Mouse (Mus musculus) embryonic facial prominence, embryonic 12.5 days (tissue): ENCODE data around the gene Sipa1l3. TPM values are rescaled to one million over a fixed set of nuclear protein-coding genes. Genes with fewer than 3 reads are reported as not detected.

ENCODE experiments used
- ATAC-seq: fragments of 200-750 bp; cut with Nextera tagmentation; 2 replicates; pipeline ENCODE4 v1.8.0; 2017; ENCODE audit not compliant: insufficient number of reproducible peaks, insufficient read depth, low FRiP score, low TSS enrichment
- H3K27ac ChIP-seq: fragments of 300-500 bp; sonication (generic); 2 replicates; pipeline ENCODE4 v1.5.1; 2016; ENCODE audit warnings: mild to moderate bottlenecking
- H3K27me3 ChIP-seq: fragments of 300-500 bp; sonication (generic); 2 replicates; pipeline ENCODE4 v1.6.1; 2016; ENCODE audit warnings: mild to moderate bottlenecking, moderate library complexity
- H3K36me3 ChIP-seq: fragments of 300-500 bp; sonication (generic); 2 replicates; pipeline ENCODE4 v1.6.1; 2016; ENCODE audit warnings: mild to moderate bottlenecking
- H3K4me1 ChIP-seq: fragments of 300-500 bp; sonication (generic); 2 replicates; pipeline ENCODE4 v1.6.1; 2016
- H3K4me2 ChIP-seq: fragments of 300-500 bp; sonication (generic); replicated peaks from 2 replicates; pipeline ENCODE4 v1.6.1; 2016; ENCODE audit warnings: mild to moderate bottlenecking, moderate library complexity
- H3K4me3 ChIP-seq: fragments of 300-500 bp; sonication (generic); 2 replicates; pipeline ENCODE4 v1.5.1; 2016; ENCODE audit warnings: mild to moderate bottlenecking
- H3K9ac ChIP-seq: fragments of 300-500 bp; sonication (generic); 2 replicates; pipeline ENCODE4 v1.6.1; 2016; ENCODE audit warnings: mild to moderate bottlenecking, moderate library complexity
- H3K9me3 ChIP-seq: fragments of 300-500 bp; sonication (generic); 2 replicates; pipeline ENCODE4 v1.6.1; 2016; ENCODE audit warnings: mild to moderate bottlenecking, moderate library complexity
- WGBS: fragments of 180-500 bp; shearing (Covaris S2); methylation state at CpG from one replicate; pipeline ENCODE4 v1.1.7; 2016; 5-methylcytosine and 5-hydroxymethylcytosine counted together
- polyA plus RNA-seq: library from polyadenylated mRNA; unstranded; fragments of >200 nt; fragmentation: Nextera tagmentation; extraction: Ambion mirVana; gene quantifications from 2 replicates; pipeline ENCODE4 v1.2.1, GENCODE M21; 2016

Sipa1l3 gene
- polyA plus RNA-seq, 1 experiment from 2014 or later, result 16.3 TPM

DNA sequence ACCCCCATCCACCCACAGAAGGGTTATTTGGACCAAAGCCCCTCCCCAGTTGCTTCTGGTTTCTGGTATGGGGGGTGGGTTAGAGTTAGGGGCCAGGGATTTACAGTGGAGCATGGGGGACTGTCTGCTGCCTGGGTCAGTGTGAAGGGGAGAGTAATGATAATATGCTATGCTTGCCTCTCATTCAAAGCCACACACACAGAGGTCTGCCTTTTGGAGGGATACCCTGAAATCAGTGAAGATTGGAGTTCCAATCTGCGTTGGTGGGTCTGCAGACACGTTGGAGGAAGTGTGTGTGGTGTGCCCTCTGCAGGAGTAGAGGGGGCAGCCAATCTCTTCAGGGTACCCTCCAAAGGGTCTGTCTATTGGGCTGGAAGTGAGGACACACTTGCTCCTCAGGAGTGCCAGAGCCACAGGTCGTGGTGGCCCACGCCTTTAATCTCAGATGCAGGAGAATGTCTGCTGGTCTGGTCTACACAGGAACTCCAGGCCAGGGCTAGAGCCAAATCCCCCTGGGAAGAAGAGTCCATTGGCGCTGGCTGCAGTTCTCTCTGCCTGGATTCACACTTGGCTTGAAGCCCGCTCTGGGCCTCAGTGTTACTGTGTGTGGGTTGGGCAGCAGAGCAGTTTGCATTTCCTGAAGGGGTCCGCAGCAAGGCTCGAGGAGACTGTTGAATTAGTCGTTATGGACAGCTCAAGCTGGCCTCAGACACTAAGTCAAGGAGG lies 213.0 kb downstream of the Sipa1l3 start:
- ATAC-seq, result no peak
- H3K36me3 ChIP-seq, result no peaks in the 10 kb centered on the region
- H3K4me1 ChIP-seq, result peaks cover 53% of the 10 kb centered on the region
- H3K4me3 ChIP-seq, result peak overlapping the region; percentile 59
- H3K4me2 ChIP-seq, result peak overlapping the region; percentile 96
- peak overlapping the region; percentile 66 for H3K9ac ChIP-seq
- peaks cover 21% of the 10 kb centered on the region; the same call in 1 of the 2 replicates for H3K27me3 ChIP-seq
- H3K27ac ChIP-seq, result peak overlapping the region; percentile 60; the same call in 1 of the 2 replicates
- 16% methylated on average over 9 of the region's 9 CpGs for WGBS
- no peaks in the 10 kb centered on the region for H3K9me3 ChIP-seq

DNA sequence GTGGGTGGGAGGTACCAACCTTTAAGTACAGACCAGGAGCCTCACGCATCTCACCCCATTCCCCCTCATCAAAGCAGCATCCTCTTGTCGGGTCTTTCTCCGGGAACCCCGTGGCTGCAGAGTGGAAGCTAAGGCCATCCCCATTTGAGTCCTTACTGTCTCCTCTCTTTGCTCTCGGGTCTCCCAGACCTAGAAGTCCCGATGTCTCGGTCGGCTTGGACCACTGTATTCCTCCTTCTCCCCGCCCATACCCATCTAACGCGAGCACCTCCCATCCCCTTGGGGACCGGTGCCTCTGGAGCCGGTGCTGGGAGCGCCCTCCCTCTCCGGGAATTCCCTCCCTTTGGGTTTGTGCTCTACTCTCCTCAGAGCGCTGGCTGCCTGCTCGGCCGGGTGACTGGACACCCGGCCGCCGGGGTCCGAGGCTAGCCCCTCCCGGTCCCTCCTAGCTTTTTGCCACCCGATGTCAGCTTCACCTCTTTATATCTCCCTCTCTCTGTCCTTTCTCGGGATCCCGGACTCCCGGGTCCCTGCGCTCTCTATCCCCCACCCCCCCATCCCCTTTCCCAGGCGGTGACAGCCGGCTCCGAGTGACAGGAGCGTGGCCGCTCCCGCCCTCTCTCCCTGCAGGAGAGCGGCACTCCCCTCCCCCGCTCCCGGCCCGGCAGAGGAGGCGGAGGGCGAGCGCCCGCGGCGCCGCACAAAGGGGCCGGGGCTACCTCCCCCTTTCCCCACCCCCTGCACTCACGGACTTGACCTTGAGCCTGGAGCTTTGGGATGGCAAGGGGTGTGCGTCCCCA lies 213.8 kb downstream of the Sipa1l3 start:
- Histone ChIP-seq H3K9ac (peak overlapping the region; percentile 66), H3K4me1 (peaks cover 51% of the 10 kb centered on the region), H3K27me3 (peaks cover 21% of the 10 kb centered on the region; the same call in 1 of the 2 replicates), H3K36me3 (no peaks in the 10 kb centered on the region), H3K9me3 (no peaks in the 10 kb centered on the region), H3K4me3 (peak overlapping the region; percentile 59), H3K4me2 (peak overlapping the region; percentile 96), H3K27ac (peak overlapping the region; percentile 60; the same call in 1 of the 2 replicates)
- under 1% methylated on average over 44 of the region's 48 CpGs for WGBS
- no peak for ATAC-seq

- Histone ChIP-seq H3K36me3 (no peaks in the 10 kb centered on the region), H3K9ac (peak within 1 kb of the TSS; percentile 66), H3K27me3 (peaks cover 21% of the 10 kb centered on the region; the same call in 1 of the 2 replicates), H3K9me3 (no peaks in the 10 kb centered on the region), H3K4me1 (peaks cover 43% of the 10 kb centered on the region), H3K27ac (peak within 1 kb of the TSS; percentile 60), H3K4me3 (peak within 1 kb of the TSS; percentile 59), H3K4me2 (peak within 1 kb of the TSS; percentile 96)
- ATAC-seq, result peak; percentile 81
- 1% methylated on average over 66 of the region's 67 CpGs for WGBS
These were observed 214.5 kb downstream of the Sipa1l3 start, which contains the start of gene Dpf1 for GRCm38 (mm10) chr7:29303738-29304462. Gene Dpf1 (plus strand): TSS chr7:29303951.

DNA sequence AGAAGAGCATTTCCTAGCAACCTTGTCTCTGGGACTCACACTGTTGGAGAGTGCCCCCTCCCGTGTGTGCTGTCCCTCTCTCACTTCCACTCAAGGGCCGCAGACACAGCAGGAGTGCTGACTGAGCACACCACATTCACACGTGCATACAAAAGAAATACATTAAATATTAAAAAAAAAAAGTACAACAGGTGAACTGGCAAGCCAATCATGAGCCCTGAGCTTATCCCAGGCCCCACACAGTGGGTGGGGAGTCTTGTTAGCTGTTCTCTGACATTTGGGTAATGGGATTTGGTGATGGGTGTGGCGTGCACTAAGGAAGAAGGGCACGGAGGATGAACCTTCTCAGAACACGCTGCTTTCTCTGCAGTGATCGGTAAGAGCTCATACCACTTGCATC lies 215.8 kb downstream of the Sipa1l3 start:
- no peak overlapping the region for H3K4me2 ChIP-seq
- H3K27me3 ChIP-seq, result peaks cover 21% of the 10 kb centered on the region; the same call in 1 of the 2 replicates
- no peaks in the 10 kb centered on the region for H3K9me3 ChIP-seq
- H3K4me3 ChIP-seq, result no peak overlapping the region
- no peak for ATAC-seq
- H3K36me3 ChIP-seq, result no peaks in the 10 kb centered on the region
- peaks cover 33% of the 10 kb centered on the region for H3K4me1 ChIP-seq
- WGBS, result 72% methylated on average over 7 of the region's 7 CpGs
- H3K27ac ChIP-seq, result no peak overlapping the region
- no peak overlapping the region for H3K9ac ChIP-seq

DNA sequence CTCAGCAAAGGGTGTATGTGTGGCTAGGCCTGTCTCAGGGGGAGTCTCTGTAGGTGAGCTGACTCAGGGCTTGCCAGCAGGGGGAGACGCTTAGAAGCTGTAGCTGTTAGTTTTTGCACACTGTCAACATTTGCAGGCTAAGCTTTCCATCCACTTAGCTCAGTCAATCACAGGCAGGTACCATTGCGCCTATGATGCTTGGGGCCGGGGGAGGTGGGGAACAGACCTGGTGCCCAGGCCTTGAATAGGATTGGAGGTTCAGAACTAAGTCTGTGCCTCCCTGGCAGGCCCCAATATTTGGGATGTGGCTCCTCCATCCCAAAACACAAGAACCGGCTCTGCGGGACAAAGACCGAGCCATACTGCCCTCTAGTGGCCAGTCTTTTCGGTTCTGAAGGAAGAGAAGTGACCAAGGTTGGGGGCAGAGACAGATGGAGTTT lies 217.3 kb downstream of the Sipa1l3 start:
- no peak for ATAC-seq
- no peaks in the 10 kb centered on the region for H3K36me3 ChIP-seq
- no peak overlapping the region for H3K27ac ChIP-seq
- peaks cover 24% of the 10 kb centered on the region for H3K4me1 ChIP-seq
- H3K27me3 ChIP-seq, result peaks cover 18% of the 10 kb centered on the region; the same call in 1 of the 2 replicates
- WGBS, result 1% methylated on average over 7 of the region's 7 CpGs
- H3K4me2 ChIP-seq, result peak overlapping the region; percentile 31; the same call in 1 of the 2 replicates
- no peak overlapping the region for H3K4me3 ChIP-seq
- no peaks in the 10 kb centered on the region for H3K9me3 ChIP-seq
- H3K9ac ChIP-seq, result no peak overlapping the region

GRCm38 (mm10) chr7:29296998-29297397 lies 221.4 kb downstream of the Sipa1l3 start:
- no peak overlapping the region for H3K9ac ChIP-seq
- H3K36me3 ChIP-seq, result no peaks in the 10 kb centered on the region
- 14% methylated on average over 10 of the region's 10 CpGs for WGBS
- H3K4me1 ChIP-seq, result peaks cover 19% of the 10 kb centered on the region
- H3K9me3 ChIP-seq, result no peaks in the 10 kb centered on the region
- H3K4me2 ChIP-seq, result no peak overlapping the region
- no peak for ATAC-seq
- H3K27me3 ChIP-seq, result no peaks in the 10 kb centered on the region
- H3K4me3 ChIP-seq, result no peak overlapping the region
- H3K27ac ChIP-seq, result no peak overlapping the region

GRCm38 (mm10) chr7:29295861-29296647 lies 222.4 kb downstream of the Sipa1l3 start:
- ATAC-seq, result no peak
- WGBS, result 83% methylated on average over 24 of the region's 24 CpGs
- no peak overlapping the region for H3K9ac ChIP-seq
- no peaks in the 10 kb centered on the region for H3K9me3 ChIP-seq
- H3K36me3 ChIP-seq, result no peaks in the 10 kb centered on the region
- H3K27ac ChIP-seq, result no peak overlapping the region
- no peaks in the 10 kb centered on the region for H3K27me3 ChIP-seq
- no peak overlapping the region for H3K4me3 ChIP-seq
- no peak overlapping the region for H3K4me2 ChIP-seq
- peaks cover 24% of the 10 kb centered on the region for H3K4me1 ChIP-seq

DNA sequence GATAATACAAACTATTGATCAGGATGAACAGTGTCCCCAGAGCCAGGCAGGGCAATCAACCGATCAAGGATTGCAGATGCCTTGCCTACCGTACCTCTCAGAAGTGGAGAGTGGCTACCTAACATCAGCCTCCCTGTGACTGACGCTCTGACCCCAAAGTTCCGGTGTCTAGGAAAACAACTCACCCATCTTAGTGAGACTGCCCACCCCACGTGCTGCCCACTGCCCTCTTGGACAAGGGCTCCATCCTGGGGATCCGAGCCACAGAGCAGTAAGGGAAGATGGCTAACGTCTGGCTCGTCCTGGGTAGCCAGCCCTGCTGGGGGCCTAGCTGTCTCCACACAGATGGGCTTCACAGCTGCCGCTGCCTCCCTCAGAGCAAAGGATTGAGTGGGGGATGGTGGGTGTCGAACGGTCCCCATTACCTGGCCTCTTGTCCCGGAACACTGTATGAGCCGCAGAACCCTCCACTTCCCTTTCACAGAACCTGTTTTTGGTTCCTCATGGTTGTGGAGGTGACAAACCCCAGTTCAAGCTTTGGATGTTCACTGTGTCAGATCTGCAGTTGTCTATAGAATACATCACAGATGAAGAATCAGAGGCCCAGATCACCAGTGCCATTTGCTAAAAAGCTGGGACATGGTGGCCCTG lies 224.2 kb downstream of the Sipa1l3 start:
- no peaks in the 10 kb centered on the region for H3K9me3 ChIP-seq
- H3K27me3 ChIP-seq, result no peaks in the 10 kb centered on the region
- 72% methylated on average over 13 of the region's 13 CpGs for WGBS
- no peak for ATAC-seq
- H3K36me3 ChIP-seq, result no peaks in the 10 kb centered on the region
- H3K9ac ChIP-seq, result no peak overlapping the region
- H3K4me2 ChIP-seq, result no peak overlapping the region
- H3K4me1 ChIP-seq, result peaks cover 36% of the 10 kb centered on the region
- no peak overlapping the region for H3K27ac ChIP-seq
- no peak overlapping the region for H3K4me3 ChIP-seq

DNA sequence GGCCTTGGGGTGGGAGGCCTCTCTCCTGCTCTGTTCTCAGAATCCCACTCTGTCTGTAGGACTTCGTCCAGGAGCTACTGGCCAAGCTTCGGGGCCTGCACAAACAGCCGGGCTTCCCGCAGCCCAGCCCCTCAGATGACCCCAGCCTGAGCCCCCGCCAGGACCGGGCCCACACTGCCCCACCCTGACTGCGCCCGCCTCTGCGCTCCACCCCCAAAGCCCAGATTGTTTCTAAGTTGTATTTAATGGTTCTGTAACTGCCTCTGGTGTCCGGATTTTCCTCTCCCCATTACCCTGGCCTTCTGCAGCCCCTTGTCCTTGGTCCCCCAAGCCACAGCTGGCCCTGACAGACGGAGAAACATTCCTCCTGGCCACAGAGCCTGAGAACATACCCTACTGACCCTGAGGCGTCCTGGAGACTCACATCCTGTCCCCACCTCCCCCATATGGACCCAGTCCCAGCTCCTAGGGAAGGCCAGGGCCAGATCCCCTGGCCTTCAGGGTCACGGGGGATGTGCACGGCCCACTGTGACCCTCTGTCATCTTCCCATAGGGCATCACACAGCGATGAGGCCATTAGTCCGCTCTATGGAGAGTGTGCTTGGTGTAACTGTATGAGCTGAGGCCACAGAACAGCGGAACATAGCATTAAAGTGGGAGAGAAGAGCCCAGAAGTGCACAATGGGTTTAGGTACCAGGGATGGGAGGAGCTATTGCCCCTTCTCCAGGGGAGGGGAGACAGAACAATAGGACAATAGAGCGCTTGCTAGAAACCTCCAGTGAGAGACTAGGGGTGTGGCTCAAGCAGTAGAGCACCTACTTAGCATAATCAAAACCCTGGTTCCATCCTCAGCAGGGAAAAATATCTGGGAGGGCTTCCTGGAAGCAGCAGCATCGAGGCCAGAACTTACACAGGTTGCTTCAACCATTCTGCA lies 225.0 kb downstream of the Sipa1l3 start:
- H3K4me1 ChIP-seq, result peaks cover 43% of the 10 kb centered on the region
- ATAC-seq, result no peak

More for the DNA sequence above, 225.0 kb downstream of the Sipa1l3 start:
- Histone ChIP-seq H3K27ac (peak overlapping the region; percentile 60; the same call in 1 of the 2 replicates), H3K27me3 (no peaks in the 10 kb centered on the region), H3K4me2 (no peak overlapping the region), H3K9ac (no peak overlapping the region), H3K36me3 (no peaks in the 10 kb centered on the region), H3K4me3 (no peak overlapping the region), H3K9me3 (no peaks in the 10 kb centered on the region)
- 32% methylated on average over 19 of the region's 19 CpGs for WGBS
